Mouse (Mus musculus) testis, adult 2 months (tissue): ENCODE data around the gene Cela2a. TPM values are rescaled to one million over a fixed set of nuclear protein-coding genes. Genes with fewer than 3 reads are reported as not detected.

Experiments used
- H3K27ac ChIP-seq: fragments of 200-500 bp; 2 replicates; pipeline ENCODE4 v1.5.1; 2012; ENCODE audit warnings: low read depth, low read length; ENCODE audit not compliant: control insufficient read depth, insufficient read depth
- H3K27me3 ChIP-seq: fragments of 200-500 bp; 2 replicates; pipeline ENCODE4 v1.6.1; 2012; ENCODE audit warnings: mild to moderate bottlenecking, low read length, moderate library complexity; ENCODE audit not compliant: control insufficient read depth, insufficient read depth
- H3K36me3 ChIP-seq: fragments of 200-500 bp; 2 replicates; pipeline ENCODE4 v1.6.1; 2012; ENCODE audit warnings: mild to moderate bottlenecking, low read length; ENCODE audit not compliant: control insufficient read depth, insufficient read depth
- H3K4me1 ChIP-seq: fragments of 200-500 bp; 2 replicates; pipeline ENCODE4 v1.6.1; 2012; ENCODE audit warnings: low read length; ENCODE audit not compliant: control insufficient read depth, insufficient read depth
- H3K4me3 ChIP-seq: fragments of 200-500 bp; 2 replicates; pipeline ENCODE4 v1.5.1; 2012; ENCODE audit warnings: low read depth, mild to moderate bottlenecking, low read length, moderate library complexity, mixed read lengths; ENCODE audit not compliant: control insufficient read depth
- CTCF ChIP-seq: fragments of 200-500 bp; IDR thresholded peaks from 2 replicates; pipeline ENCODE4 v1.5.1; 2012; ENCODE audit warnings: low read depth, mild to moderate bottlenecking, inconsistent platforms, low read length, moderate library complexity; ENCODE audit not compliant: control insufficient read depth, insufficient read depth, insufficient replicate concordance
- POLR2A ChIP-seq: fragments of 200-500 bp; IDR thresholded peaks from 2 replicates; pipeline ENCODE4 v1.6.1; 2012; ENCODE audit warnings: low read depth, mild to moderate bottlenecking, inconsistent platforms, low read length, moderate library complexity; ENCODE audit not compliant: control insufficient read depth
- polyA plus RNA-seq: library from polyadenylated mRNA; depleted of rRNA; stranded (reverse); fragments of >200 nt; gene quantifications from 2 replicates; pipeline ENCODE4 v1.2.3, GENCODE M21; 2012

Gene Cela2a
- polyA plus RNA-seq, 1 experiment, result 6.5 TPM

DNA sequence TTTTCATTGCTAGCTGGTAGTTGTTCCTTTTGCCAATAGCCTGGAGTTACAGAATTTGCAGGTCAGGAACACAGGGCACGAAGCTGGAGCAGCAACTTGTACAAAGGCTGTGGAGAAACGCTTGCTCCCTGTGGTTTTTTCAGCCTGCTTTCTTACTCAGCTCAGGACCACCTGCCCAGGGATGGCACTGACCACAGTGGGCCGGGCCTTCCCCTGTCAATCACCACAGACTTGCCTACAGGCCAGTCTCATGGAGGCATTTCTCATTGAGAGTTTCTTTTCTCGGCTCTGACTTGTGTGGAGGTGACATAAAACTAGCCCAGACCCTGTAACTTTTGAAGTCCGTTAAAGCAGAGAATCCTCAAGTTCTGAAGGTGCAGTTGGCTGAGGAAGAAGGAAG is 28.4 kb downstream of the Cela2a start:
- TF ChIP-seq CTCF (no peak), POLR2A (no peak)
- no peak overlapping the region for H3K27ac ChIP-seq

GRCm38 (mm10) chr4:141796954-141797353 is 29.0 kb downstream of the Cela2a start:
- H3K4me1 ChIP-seq, result peaks cover 5% of the 10 kb centered on the region
- H3K36me3 ChIP-seq, result no peaks in the 10 kb centered on the region
- no peak overlapping the region for H3K27ac ChIP-seq
- H3K27me3 ChIP-seq, result no peaks in the 10 kb centered on the region
- H3K4me3 ChIP-seq, result no peak overlapping the region
- TF ChIP-seq POLR2A (no peak), CTCF (no peak)

More for the DNA sequence above, 28.4 kb downstream of the Cela2a start:
- Histone ChIP-seq H3K4me1 (peaks cover 5% of the 10 kb centered on the region), H3K4me3 (no peak overlapping the region), H3K27me3 (no peaks in the 10 kb centered on the region), H3K36me3 (no peaks in the 10 kb centered on the region)

DNA sequence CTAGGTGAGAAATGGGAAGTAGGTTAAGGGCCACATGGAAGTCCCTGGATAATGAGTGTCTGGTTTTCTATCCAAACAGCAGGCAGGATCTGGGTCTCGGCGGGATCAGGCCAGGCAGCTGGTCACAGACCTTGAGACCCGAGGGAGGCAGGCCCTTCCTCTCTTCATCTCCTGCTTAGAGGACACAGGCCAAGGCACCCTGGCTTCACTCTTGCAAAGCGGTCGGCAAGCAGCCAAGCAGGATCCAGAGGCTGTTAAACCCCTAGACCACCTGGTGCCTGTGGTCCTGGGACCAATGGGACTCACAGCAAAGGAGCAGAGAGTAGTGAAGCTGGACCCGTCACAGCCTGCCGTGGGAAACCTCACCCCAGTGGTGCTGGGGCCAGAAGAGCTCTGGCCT is 29.6 kb downstream of the Cela2a start:
- no peak overlapping the region for H3K4me3 ChIP-seq
- no peaks in the 10 kb centered on the region for H3K27me3 ChIP-seq
- peaks cover 7% of the 10 kb centered on the region for H3K4me1 ChIP-seq
- H3K36me3 ChIP-seq, result no peaks in the 10 kb centered on the region
- TF ChIP-seq CTCF, result no peak
- TF ChIP-seq POLR2A, result no peak
- H3K27ac ChIP-seq, result no peak overlapping the region

DNA sequence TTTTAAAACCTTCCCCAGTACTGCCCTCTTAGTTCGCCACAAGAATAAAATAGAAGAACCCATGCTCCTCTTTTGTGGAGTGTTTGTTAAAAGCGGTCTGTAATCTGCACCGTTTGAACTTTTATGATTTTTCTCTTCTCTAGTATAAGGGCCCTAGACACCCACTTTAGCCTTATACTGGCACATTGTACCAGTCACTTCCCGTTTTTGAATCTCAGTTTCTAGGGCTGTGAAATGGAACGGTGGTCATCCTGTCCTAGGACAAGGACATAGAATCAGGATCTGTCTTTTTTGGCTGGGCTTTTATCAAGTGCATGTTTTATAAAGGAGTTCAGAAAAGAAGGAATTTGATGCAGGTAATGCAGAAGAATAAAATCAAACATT is 31.8 kb downstream of the Cela2a start:
- no peaks in the 10 kb centered on the region for H3K27me3 ChIP-seq
- peak overlapping the region; percentile 98 for H3K4me3 ChIP-seq
- TF ChIP-seq POLR2A (no peak), CTCF (no peak)
- H3K27ac ChIP-seq, result peak overlapping the region; percentile 89
- H3K4me1 ChIP-seq, result peaks cover 12% of the 10 kb centered on the region
- no peaks in the 10 kb centered on the region for H3K36me3 ChIP-seq

- Histone ChIP-seq H3K4me1 (peaks cover 12% of the 10 kb centered on the region), H3K27ac (peak within 1 kb of the TSS; percentile 89), H3K36me3 (no peaks in the 10 kb centered on the region), H3K4me3 (peak within 1 kb of the TSS; percentile 98), H3K27me3 (no peaks in the 10 kb centered on the region)
- peak; percentile 57 for TF ChIP-seq POLR2A
- TF ChIP-seq CTCF, result no peak
Observed at GRCm38 (mm10) chr4:141793282-141794151, 32.4 kb downstream of the Cela2a start, which contains the start of gene Casp9. TSS of gene Casp9 (plus strand) at chr4:141793612.

- Histone ChIP-seq H3K4me1 (peaks cover 12% of the 10 kb centered on the region), H3K4me3 (peak overlapping the region; percentile 98), H3K27me3 (no peaks in the 10 kb centered on the region), H3K36me3 (no peaks in the 10 kb centered on the region; the same call in 1 of the 2 replicates), H3K27ac (peak overlapping the region; percentile 86)
- no peak for TF ChIP-seq POLR2A
- no peak for TF ChIP-seq CTCF
Observed at GRCm38 (mm10) chr4:141792554-141793281, 33.2 kb downstream of the Cela2a start.

DNA sequence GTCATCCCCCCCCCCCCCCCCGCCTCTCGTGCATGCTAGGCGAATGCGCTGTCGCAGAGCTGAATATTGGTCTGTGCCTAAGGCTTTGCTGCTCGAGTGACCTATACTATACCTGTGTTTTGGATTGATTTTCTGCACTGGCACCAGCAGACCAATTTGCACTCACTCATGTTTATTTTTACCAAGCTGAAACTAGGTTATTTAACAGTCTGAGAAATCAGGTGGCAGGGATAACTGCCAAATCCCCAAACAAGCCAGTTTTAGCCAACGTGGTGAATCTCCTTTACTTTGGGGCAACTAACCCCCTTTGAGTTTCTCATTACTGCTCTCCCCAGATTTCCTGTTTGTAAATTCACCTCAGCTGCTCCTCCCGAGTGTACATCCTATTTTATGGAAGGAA is 34.0 kb downstream of the Cela2a start:
- Histone ChIP-seq H3K27ac (no peak overlapping the region), H3K4me1 (peaks cover 12% of the 10 kb centered on the region), H3K4me3 (peak overlapping the region; percentile 22; the same call in 1 of the 2 replicates), H3K27me3 (no peaks in the 10 kb centered on the region), H3K36me3 (no peaks in the 10 kb centered on the region; the same call in 1 of the 2 replicates)
- TF ChIP-seq CTCF (no peak), POLR2A (no peak)
